Mouse (Mus musculus): Measurements from ENCODE around the gene Dhcr7.
A peak's percentile ranks its signal among the peaks of the same experiment; 100 is the strongest.

DNA sequence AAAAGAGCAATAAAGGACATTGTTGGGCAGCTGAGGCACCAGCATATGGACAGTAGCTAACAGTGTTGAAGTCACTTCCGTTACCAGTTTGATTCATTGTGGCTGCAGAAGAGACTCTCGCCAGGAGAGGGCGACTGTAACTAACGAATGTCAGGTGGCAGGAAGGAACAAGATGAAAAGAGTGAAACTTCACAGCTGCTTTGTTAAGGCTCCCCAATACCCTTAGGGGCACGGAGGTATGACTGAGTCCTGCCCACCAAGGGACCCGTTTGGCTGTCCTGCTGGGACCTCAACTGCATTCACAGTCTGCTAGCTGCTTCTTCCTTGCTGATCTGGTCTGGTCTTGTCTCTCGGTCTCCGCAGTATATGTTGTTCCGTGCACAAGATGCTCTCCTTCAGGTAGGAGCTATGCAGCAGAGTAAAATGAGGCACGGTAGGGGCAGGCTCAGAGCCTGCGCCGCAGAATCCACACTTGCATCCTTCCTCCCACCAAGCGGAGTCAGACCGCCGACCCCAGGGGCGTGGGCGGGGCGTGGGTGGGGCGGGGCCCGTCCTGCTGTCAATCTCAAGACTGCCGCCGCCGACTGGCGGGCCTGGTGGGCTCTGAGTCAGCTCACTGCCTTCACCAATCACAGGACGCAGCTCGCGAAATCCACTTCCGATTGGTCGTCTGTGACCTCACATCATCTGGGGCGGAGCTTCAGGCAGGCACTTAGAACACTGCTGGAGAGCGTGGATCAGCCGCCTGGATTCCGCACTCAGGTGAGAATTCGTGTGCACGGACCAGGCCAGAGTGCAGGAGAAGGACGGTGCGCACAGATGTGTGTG is 6.8 kb downstream of the Dhcr7 start:
- TF ChIP-seq POLR2A (IDR thresholded peaks at IDR 0.05; ENCODE audit: insufficient read length, low read depth) (peak; percentile 81), TCF12 (IDR thresholded peaks at IDR 0.05; ENCODE audit: insufficient read depth, poor library complexity, severe bottlenecking) (no peak), E2F4 (IDR thresholded peaks at IDR 0.05; ENCODE audit: insufficient read depth) (no peak), USF1 (IDR thresholded peaks at IDR 0.05; ENCODE audit: low read depth) (peak; percentile 40), MYOG (IDR thresholded peaks at IDR 0.05; ENCODE audit: control insufficient read depth in 1 of 3, insufficient read depth in 1 of 3, insufficient read length in 2 of 3, low read depth in 2 of 3) (peak in 1 of 3 experiments; percentile 8), CEBPB (IDR thresholded peaks at IDR 0.05; ENCODE audit: insufficient read depth, poor library complexity, severe bottlenecking) (no peak), MAX (IDR thresholded peaks at IDR 0.05; ENCODE audit: low read depth) (no peak)

All from myocyte (in vitro differentiated cells).